Mouse (Mus musculus) embryonic facial prominence, embryonic 10.5 days (tissue): ENCODE measurements at regions not wholly inside any gene's neighbourhood (a gene's known extent, or its start where the extent isn't known, plus 50 kb on each side); places are given as distances from the start of the nearest gene placed in this dataset.
"Not testable (repeated sequence)": the region's sequence is repeated elsewhere in the genome, so short reads cannot be mapped to it uniquely, and the experiment has no call there.

Source experiments
- DNase-seq: peaks from one replicate; pipeline ENCODE4 v3.0.0-alpha.2; 2017; ENCODE audit warnings: low spot score
- H3K27ac ChIP-seq: fragments of 300-500 bp; sonication (generic); replicated peaks from 2 replicates; pipeline ENCODE4 v1.5.1; 2016; ENCODE audit warnings: mild to moderate bottlenecking
- H3K27me3 ChIP-seq: fragments of 300-500 bp; sonication (generic); replicated peaks from 2 replicates; pipeline ENCODE4 v1.6.1; 2016; ENCODE audit warnings: low read depth, mild to moderate bottlenecking; ENCODE audit not compliant: poor library complexity, severe bottlenecking
- H3K36me3 ChIP-seq: fragments of 300-500 bp; sonication (generic); replicated peaks from 2 replicates; pipeline ENCODE4 v1.6.1; 2016; ENCODE audit warnings: mild to moderate bottlenecking, moderate library complexity
- H3K4me1 ChIP-seq: fragments of 300-500 bp; sonication (generic); 2 replicates; pipeline ENCODE4 v1.6.1; 2016
- H3K4me3 ChIP-seq: fragments of 300-500 bp; sonication (generic); 2 replicates; pipeline ENCODE4 v1.5.1; 2016; ENCODE audit warnings: mild to moderate bottlenecking, moderate library complexity
- H3K9me3 ChIP-seq: fragments of 300-500 bp; sonication (generic); 2 replicates; pipeline ENCODE4 v1.6.1; 2016; ENCODE audit warnings: mild to moderate bottlenecking
- WGBS: fragments of 180-500 bp; shearing (Covaris S2); methylation state at CpG from one replicate; pipeline ENCODE4 v1.1.7; 2016; 5-methylcytosine and 5-hydroxymethylcytosine counted together

DNA sequence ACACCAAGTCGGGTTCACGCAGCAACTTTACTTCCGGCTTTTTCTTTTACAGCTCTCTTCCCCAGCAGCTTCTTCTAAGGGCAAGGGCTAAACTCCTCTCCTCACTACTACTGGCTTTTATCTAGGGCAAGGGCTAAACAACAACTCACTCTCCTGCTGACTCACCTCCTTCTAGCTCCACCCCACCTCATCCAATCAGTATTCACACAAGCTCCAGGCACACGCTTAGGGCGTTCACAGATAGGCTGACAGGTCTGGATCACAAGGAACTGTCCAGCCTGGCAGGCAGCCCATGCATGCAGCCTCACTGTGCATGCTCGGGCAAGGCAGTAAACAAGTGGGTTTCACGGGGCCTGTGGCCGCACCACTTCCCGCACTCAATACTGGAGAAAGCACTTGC lies 116.9 kb downstream of the 1700129C05Rik start:
- H3K27me3 ChIP-seq, DNase-seq, H3K4me3 ChIP-seq, H3K4me1 ChIP-seq, H3K27ac ChIP-seq, H3K9me3 ChIP-seq, H3K36me3 ChIP-seq: not testable (repeated sequence)
- WGBS: 60% methylated on average over 9 of the region's 9 CpGs

- Histone ChIP-seq H3K27me3 (no peaks in the 10 kb centered on the region), H3K36me3 (no peaks in the 10 kb centered on the region), H3K27ac (no peak overlapping the region), H3K9me3 (no peaks in the 10 kb centered on the region), H3K4me1 (no peaks in the 10 kb centered on the region), H3K4me3 (no peak overlapping the region)
- no peak for DNase-seq
- 91% methylated on average over 3 of the region's 3 CpGs for WGBS
Observed at GRCm38 (mm10) chr14:59009534-59009933, 133.2 kb downstream of the 1700129C05Rik start.

DNA sequence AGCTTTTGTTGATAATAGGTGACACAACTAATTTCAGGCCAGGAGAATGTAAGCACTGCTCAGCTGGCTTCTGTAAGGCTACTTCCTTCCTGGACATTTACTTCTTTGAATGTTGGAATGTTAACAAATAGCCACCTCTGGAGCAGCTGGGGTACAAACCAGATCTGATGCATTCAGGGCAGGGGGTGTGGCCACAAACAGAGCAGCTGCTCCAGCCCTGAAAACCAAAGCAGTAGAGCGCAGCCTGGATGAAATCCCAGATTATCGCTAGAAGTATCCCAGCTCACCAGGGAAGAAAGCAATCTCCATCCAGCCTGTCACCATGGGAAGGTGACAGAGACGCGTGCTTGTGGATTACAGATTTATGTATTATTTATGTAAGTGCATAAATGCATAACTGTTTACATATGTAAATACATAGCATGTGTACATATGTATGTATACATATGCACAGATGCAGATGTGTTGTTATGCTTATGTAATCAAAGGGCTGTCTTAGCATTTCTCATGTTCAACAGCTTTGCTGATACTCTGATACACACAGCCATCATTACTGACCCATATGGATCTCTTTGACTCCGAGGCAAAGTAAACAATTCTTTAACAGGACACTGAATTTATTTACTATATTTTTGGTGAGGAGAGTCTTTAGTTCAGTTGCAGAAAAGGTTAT lies 143.5 kb downstream of the 1700129C05Rik start:
- H3K4me1 ChIP-seq: 0 out of 2 replicates have a peak, but pooled peaks cover 3% of the 10 kb centered on the region
- H3K27me3 ChIP-seq: no peaks in the 10 kb centered on the region
- no peak overlapping the region for H3K27ac ChIP-seq
- WGBS: 81% methylated on average over 5 of the region's 5 CpGs
- no peak overlapping the region for H3K4me3 ChIP-seq
- H3K36me3 ChIP-seq: no peaks in the 10 kb centered on the region
- DNase-seq: no peak
- no peaks in the 10 kb centered on the region for H3K9me3 ChIP-seq

GRCm38 (mm10) chr14:58994994-58995393 lies 147.7 kb downstream of the 1700129C05Rik start:
- DNase-seq: no peak
- no peak overlapping the region for H3K27ac ChIP-seq
- H3K9me3 ChIP-seq: no peaks in the 10 kb centered on the region
- 0 out of 2 replicates have a peak, but pooled peaks cover 4% of the 10 kb centered on the region for H3K4me1 ChIP-seq
- no peaks in the 10 kb centered on the region for H3K36me3 ChIP-seq
- WGBS: 92% methylated on average over 6 of the region's 6 CpGs
- H3K4me3 ChIP-seq: no peak overlapping the region
- no peaks in the 10 kb centered on the region for H3K27me3 ChIP-seq

DNA sequence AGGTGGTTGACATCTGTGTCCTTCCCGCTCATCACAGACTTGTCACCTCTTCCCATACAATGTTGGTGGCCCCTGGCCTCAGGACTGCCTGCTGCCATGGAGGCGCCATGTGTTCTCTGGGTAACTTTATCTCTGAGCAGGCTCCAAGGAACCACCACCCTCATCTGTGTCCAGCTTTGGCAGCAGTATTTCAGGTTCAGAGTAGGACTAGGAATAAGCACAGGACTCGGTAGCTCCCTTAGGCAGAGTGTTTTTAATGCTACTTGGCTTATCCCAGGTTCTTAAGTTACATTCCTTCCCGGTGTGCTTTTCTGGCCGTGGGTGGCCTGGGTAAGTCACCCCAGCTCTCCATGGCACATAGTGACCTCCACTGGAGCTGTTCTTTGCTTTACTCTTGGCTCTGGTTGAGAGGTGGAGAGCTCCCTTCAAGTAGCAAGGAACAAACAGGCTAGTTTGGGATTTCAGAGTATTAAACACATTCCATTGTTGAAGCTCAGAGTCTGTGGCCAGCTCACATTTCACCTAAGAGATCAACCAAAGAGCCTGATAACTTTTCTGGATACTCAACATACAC lies 153.0 kb downstream of the 1700129C05Rik start:
- WGBS: 67% methylated on average over 5 of the region's 5 CpGs
- H3K27ac ChIP-seq: no peak overlapping the region
- H3K27me3 ChIP-seq: no peaks in the 10 kb centered on the region
- H3K36me3 ChIP-seq: no peaks in the 10 kb centered on the region
- no peak overlapping the region for H3K4me3 ChIP-seq
- DNase-seq: no peak
- no peaks in the 10 kb centered on the region for H3K9me3 ChIP-seq
- peaks cover 11% of the 10 kb centered on the region; the same call in 1 of the 2 replicates for H3K4me1 ChIP-seq

GRCm38 (mm10) chr14:58987688-58988087 lies 155.0 kb downstream of the 1700129C05Rik start:
- DNase-seq: no peak
- H3K36me3 ChIP-seq: no peaks in the 10 kb centered on the region
- H3K27ac ChIP-seq: no peak overlapping the region
- 76% methylated on average over 8 of the region's 8 CpGs for WGBS
- no peak overlapping the region for H3K4me3 ChIP-seq
- no peaks in the 10 kb centered on the region for H3K9me3 ChIP-seq
- no peaks in the 10 kb centered on the region for H3K27me3 ChIP-seq
- H3K4me1 ChIP-seq: peaks cover 11% of the 10 kb centered on the region; the same call in 1 of the 2 replicates

- peaks cover 11% of the 10 kb centered on the region; the same call in 1 of the 2 replicates for H3K4me1 ChIP-seq
- 83% methylated on average over 5 of the region's 5 CpGs for WGBS
- H3K9me3 ChIP-seq: no peaks in the 10 kb centered on the region
- no peak overlapping the region for H3K4me3 ChIP-seq
- no peaks in the 10 kb centered on the region for H3K27me3 ChIP-seq
- no peaks in the 10 kb centered on the region for H3K36me3 ChIP-seq
- H3K27ac ChIP-seq: no peak overlapping the region
- no peak for DNase-seq
Observed at GRCm38 (mm10) chr14:58985838-58986237, 156.9 kb downstream of the 1700129C05Rik start.

DNA sequence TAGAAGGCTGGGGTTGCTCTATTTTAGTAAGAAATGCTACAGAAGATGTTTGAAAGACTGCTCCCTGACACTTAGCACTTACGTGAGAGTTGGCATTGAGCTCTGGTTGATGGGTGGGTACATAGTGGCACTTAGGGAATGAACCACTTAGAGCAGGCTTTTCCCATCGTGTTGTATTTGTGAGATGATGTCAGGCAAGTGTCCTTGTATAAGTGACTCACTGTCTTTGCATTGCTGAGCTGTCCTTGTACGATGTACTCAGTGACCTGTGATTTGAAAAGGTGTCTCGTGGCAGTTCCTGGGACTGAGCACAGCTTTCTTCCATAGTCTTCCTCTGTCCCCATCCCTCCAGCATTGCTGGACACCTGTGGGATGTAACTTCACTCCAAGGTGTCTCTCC lies 165.9 kb downstream of the 1700129C05Rik start:
- H3K27me3 ChIP-seq: no peaks in the 10 kb centered on the region
- WGBS: 86% methylated on average over 4 of the region's 4 CpGs
- no peak overlapping the region for H3K4me3 ChIP-seq
- no peak for DNase-seq
- H3K9me3 ChIP-seq: no peaks in the 10 kb centered on the region
- H3K27ac ChIP-seq: no peak overlapping the region
- H3K4me1 ChIP-seq: no peaks in the 10 kb centered on the region
- H3K36me3 ChIP-seq: no peaks in the 10 kb centered on the region

DNA sequence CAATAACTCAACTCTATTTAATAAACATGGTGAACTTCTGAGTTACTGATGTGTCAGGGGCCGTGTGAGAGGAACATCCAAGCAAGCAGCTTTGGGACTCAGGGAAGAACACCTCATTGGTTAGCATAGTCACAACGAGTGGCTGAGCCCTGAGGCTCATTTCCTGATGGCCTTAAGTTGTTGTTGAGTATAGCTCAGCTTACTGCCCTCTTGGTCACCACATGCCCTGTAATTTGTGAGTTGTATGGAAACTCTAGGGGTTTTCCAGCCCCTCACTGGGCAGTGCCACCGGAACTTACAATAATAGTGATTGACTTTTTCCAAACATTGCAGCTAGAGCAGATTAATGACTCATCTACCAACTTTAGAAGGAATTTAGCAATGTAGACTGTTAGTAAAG lies 173.4 kb downstream of the 1700129C05Rik start:
- WGBS: 59% methylated on average over 3 of the region's 3 CpGs
- DNase-seq: no peak
- H3K27ac ChIP-seq: no peak overlapping the region
- H3K9me3 ChIP-seq: no peaks in the 10 kb centered on the region
- no peak overlapping the region for H3K4me3 ChIP-seq
- H3K36me3 ChIP-seq: no peaks in the 10 kb centered on the region
- no peaks in the 10 kb centered on the region for H3K4me1 ChIP-seq
- no peaks in the 10 kb centered on the region for H3K27me3 ChIP-seq

DNA sequence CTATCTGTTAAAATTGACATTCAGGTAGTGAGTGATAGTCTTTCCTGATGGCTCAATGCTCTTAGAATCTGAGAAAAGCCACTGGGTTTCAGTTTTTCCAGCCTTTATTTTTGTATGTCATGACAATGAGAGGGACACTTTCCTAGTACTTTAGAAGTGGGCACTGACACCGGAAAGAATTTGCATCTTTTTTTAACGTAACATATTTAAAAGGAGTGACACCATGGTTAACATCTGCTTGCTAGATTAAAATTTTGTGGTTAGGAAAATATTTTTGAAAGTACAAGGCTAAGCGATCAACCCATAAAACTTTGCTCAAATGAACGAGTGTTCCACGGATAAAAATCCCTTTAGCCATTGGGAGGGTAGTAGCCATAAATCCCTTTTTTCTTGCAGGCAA lies 174.7 kb downstream of the 1700129C05Rik start:
- H3K9me3 ChIP-seq: no peaks in the 10 kb centered on the region
- WGBS: 95% methylated on average over 5 of the region's 5 CpGs
- H3K27me3 ChIP-seq: no peaks in the 10 kb centered on the region
- no peak overlapping the region for H3K4me3 ChIP-seq
- no peak for DNase-seq
- H3K27ac ChIP-seq: no peak overlapping the region
- no peaks in the 10 kb centered on the region for H3K4me1 ChIP-seq
- H3K36me3 ChIP-seq: no peaks in the 10 kb centered on the region

- Histone ChIP-seq H3K27me3 (no peaks in the 10 kb centered on the region), H3K27ac (no peak overlapping the region), H3K36me3 (no peaks in the 10 kb centered on the region), H3K9me3 (no peaks in the 10 kb centered on the region), H3K4me3 (no peak overlapping the region), H3K4me1 (no peaks in the 10 kb centered on the region)
- WGBS: 81% methylated on average over 1 of the region's 1 CpGs
- DNase-seq: no peak
Observed at GRCm38 (mm10) chr14:58967163-58967562, 175.5 kb downstream of the 1700129C05Rik start.

DNA sequence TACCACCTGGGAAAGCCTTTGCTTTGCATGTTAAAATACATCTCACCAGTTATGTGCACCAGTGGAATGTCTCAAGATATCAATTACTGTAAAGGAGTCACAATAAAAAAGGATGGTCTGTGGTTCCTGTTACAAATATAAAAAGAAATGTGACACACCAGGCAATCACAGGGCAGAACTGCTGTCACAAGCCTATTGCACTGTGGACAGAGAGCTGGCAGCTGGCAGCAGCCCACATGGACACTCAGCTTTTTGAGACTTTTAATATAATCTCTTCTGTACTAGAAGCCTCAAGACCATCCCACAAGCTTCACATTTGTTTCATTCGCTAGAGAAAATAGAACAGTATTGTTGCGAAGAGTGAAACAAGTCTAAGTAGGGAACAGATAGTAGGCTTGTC lies 197.7 kb downstream of the 1700129C05Rik start:
- Histone ChIP-seq H3K27me3 (no peaks in the 10 kb centered on the region), H3K27ac (no peak overlapping the region), H3K9me3 (no peaks in the 10 kb centered on the region), H3K4me3 (no peak overlapping the region), H3K4me1 (no peaks in the 10 kb centered on the region), H3K36me3 (no peaks in the 10 kb centered on the region)
- WGBS: 97% methylated on average over 2 of the region's 2 CpGs
- no peak for DNase-seq

DNA sequence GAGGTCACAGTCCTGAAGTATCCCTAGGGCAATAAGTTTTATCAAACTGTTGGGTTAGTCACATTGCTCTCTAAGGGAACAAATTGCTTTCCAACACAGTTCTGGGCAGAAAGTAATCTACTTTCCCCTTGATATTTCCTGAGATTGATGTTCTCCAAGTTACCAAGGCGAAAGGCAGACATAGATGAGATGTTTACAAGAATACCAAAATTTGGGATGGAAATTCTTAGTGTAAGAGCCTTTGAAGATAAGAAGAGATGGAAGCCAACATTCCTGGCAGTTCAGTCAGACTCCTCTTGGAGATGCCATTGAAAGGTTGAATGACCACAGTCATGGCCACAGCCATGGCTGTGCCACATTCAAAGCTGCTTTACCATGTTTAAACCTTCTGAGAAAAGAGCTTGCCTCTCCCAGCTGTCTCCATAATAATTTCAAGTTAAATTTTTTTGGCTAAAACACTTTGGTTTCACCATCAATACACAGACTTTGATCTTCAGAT lies 199.4 kb downstream of the 1700129C05Rik start:
- Histone ChIP-seq H3K4me3 (no peak overlapping the region), H3K4me1 (peaks cover 9% of the 10 kb centered on the region), H3K27me3 (no peaks in the 10 kb centered on the region), H3K9me3 (no peaks in the 10 kb centered on the region), H3K36me3 (no peaks in the 10 kb centered on the region), H3K27ac (no peak overlapping the region)
- DNase-seq: no peak
- 90% methylated on average over 1 of the region's 1 CpGs for WGBS
